Mouse (Mus musculus): Measurements from ENCODE around the gene Ddx11. TPM values are rescaled to one million over a fixed set of nuclear protein-coding genes. Genes with fewer than 3 reads are reported as not detected.

Gene Ddx11
- total and polyA plus RNA-seq, 3 experiments, result 26.9 to 32.7 TPM; not detected in 1

DNA sequence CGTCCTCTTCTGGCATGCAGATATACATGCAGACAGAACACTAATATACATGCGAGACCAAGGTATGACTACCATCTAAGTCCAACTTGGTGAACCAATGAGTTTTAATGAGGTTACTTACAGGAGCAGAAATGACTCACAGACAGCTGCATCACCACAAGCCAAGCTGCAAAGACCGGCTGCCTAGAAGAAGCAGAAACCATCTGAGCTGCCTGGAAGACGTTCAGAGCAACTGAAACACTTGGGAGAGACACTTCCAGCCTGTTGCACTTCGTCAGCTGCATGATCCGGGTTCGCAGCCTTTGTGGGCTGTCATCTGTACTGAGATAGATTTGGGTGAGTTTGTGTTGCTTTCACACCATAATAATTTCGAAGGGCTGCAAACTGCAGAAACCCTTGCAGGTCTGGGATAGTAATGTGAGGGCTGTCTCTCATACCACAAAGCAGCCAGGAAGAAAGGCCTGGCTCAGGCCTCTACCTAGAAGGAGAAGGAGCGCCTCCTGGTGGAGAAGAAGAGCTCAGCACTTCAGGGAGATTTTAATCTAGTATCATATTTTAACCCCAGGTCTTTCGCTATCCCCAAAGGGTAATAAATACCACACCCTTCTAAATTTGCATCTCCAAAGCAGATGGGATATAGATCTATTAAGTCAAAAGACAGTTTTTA, 16.6 kb upstream of the Ddx11 start (continued):
- TF ChIP-seq KAT2A (conservative IDR thresholded peaks at IDR 0.05; ENCODE audit: low read depth, low read length) (no peak), SMC3 (IDR thresholded peaks at IDR 0.05; ENCODE audit: low read depth, low read length) (peak; percentile 95), CHD2 (IDR thresholded peaks at IDR 0.05; ENCODE audit: low read length) (no peak), MAFK (IDR thresholded peaks at IDR 0.05; ENCODE audit: borderline replicate concordance, low read depth, low read length) (no peak)

DNA sequence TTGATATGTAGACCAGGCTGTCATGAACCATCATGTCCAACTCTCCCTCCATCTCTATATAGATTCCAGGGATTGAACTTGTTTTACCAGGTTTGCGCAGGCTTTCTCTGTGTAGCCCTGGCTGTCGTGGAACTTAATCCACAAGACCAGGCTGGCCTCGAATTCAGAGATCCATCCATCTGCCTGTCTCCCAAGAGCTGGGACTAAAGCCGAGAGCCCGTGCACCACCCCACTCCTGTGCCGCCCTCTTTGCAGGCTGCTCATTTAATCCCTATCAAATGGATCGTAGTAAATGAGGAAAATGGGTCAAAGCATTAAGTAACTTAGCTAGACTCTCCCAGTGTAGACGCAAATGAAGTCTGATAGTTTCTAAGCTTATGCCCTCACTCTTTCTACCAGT, 15.9 kb upstream of the Ddx11 start:
- Histone ChIP-seq H3K27me3 (ENCODE audit: control insufficient read depth in 1 of 2, insufficient read depth in 2 of 2, low read length in 2 of 2) (no peaks in the 10 kb centered on the region), H3K4me3 (ENCODE audit: control insufficient read depth in 1 of 2, insufficient read depth in 1 of 2, low read depth in 2 of 2, low read length in 2 of 2) (no peak overlapping the region), H3K36me3 (ENCODE audit: control insufficient read depth in 1 of 2, insufficient read depth in 2 of 2, low read length in 2 of 2) (peaks cover 0 to 8% of the 10 kb centered on the region in 2 experiments; a peak in 2 of 4 replicates), H3K27ac (ENCODE audit: control insufficient read depth, low read depth, low read length) (no peak overlapping the region), H3K9me3 (replicated peaks; ENCODE audit: insufficient read depth, low read length) (no peaks in the 10 kb centered on the region), H3K79me2 (ENCODE audit: control insufficient read depth, insufficient read depth, low read length, poor library complexity) (peaks cover 10% of the 10 kb centered on the region), H3K9ac (ENCODE audit: control insufficient read depth, low read depth, low read length, poor library complexity, severe bottlenecking) (no peak overlapping the region), H3K4me1 (ENCODE audit: control insufficient read depth in 1 of 2, insufficient read depth in 2 of 2, low read length in 2 of 2) (peaks cover 0 to 12% of the 10 kb centered on the region in 2 experiments; a peak in 3 of 4 replicates)
- DNase-seq (ENCODE audit: low read depth, low spot score), result no peak
- TF ChIP-seq KAT2A (conservative IDR thresholded peaks at IDR 0.05; ENCODE audit: low read depth, low read length), result no peak

DNA sequence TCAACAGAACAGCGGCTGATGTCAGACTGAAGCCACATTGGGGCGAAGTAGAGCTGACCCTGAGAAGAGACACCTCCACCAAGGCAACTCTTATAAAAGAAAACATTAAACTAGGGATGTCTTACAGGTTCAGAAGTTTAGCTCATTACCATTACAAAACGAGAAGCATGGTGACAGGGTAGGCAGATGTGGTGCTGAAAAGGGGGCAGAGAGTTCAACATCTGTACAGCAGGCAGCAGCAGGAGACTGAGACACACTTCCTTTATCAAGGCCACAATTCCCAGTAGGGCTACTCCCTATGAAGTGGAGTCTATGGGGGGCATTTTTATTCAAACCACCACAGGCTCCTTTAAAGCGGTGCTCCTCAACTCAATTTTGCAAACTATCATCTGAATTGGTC, 15.1 kb upstream of the Ddx11 start:
- H3K27me3 ChIP-seq (ENCODE audit: control insufficient read depth in 1 of 2, insufficient read depth in 2 of 2, low read length in 2 of 2), result no peaks in the 10 kb centered on the region
- no peak for DNase-seq (ENCODE audit: low read depth, low spot score)
- H3K36me3 ChIP-seq (ENCODE audit: control insufficient read depth in 1 of 2, insufficient read depth in 2 of 2, low read length in 2 of 2), result peaks cover 0 to 8% of the 10 kb centered on the region in 2 experiments; a peak in 3 of 4 replicates
- H3K4me1 ChIP-seq (ENCODE audit: control insufficient read depth in 1 of 2, insufficient read depth in 2 of 2, low read length in 2 of 2), result peaks cover 0 to 11% of the 10 kb centered on the region in 2 experiments; a peak in 3 of 4 replicates
- H3K9ac ChIP-seq (ENCODE audit: control insufficient read depth, low read depth, low read length, poor library complexity, severe bottlenecking), result no peak overlapping the region
- no peaks in the 10 kb centered on the region for H3K9me3 ChIP-seq (replicated peaks; ENCODE audit: insufficient read depth, low read length)
- peaks cover 12% of the 10 kb centered on the region for H3K79me2 ChIP-seq (ENCODE audit: control insufficient read depth, insufficient read depth, low read length, poor library complexity)
- no peak overlapping the region for H3K4me3 ChIP-seq (ENCODE audit: control insufficient read depth in 1 of 2, insufficient read depth in 1 of 2, low read depth in 2 of 2, low read length in 2 of 2)
- H3K27ac ChIP-seq (ENCODE audit: control insufficient read depth, low read depth, low read length), result no peak overlapping the region
- TF ChIP-seq KAT2A (conservative IDR thresholded peaks at IDR 0.05; ENCODE audit: low read depth, low read length), result no peak
- no peak for TF ChIP-seq MAZ (IDR thresholded peaks at IDR 0.05; ENCODE audit: low read depth, low read length)
- no peak for TF ChIP-seq POLR2AphosphoS2 (IDR thresholded peaks at IDR 0.05; ENCODE audit: low read length)
- no peak for TF ChIP-seq GATA1 (IDR thresholded peaks at IDR 0.05; ENCODE audit: low read depth, low read length)
- no peak for TF ChIP-seq CTCF (IDR thresholded peaks at IDR 0.05 in 2 of 3, conservative IDR thresholded peaks at IDR 0.05 in 1 of 3; ENCODE audit: control insufficient read depth in 1 of 3, insufficient read depth in 1 of 3, low read depth in 2 of 3, low read length in 3 of 3, poor library complexity in 1 of 3, severe bottlenecking in 1 of 3)
- no peak for TF ChIP-seq HCFC1 (IDR thresholded peaks at IDR 0.05; ENCODE audit: low read depth, low read length)
- TF ChIP-seq BHLHE40 (IDR thresholded peaks at IDR 0.05; ENCODE audit: borderline replicate concordance, low read depth, low read length), result no peak
- no peak for TF ChIP-seq ELF1 (IDR thresholded peaks at IDR 0.05; ENCODE audit: low read depth, low read length)

DNA sequence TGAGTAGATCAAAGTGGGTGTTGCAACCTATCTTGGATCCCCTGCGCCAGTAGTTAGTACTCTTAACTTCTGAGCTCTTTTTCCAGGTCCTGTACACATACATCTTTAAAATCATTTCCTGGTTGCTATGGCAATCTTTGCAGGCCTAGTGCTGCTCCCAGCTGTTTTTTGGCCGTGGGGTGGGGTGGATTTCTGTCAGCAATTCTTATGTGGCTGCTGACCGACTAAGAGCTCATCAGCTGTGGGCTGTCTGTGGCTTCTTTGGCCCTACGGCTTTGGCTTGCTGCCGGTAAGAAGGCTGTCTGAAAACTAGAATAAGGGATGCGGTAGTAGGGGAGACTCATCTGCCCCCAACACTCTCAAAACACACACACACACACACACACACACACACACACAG, 12.6 kb upstream of the Ddx11 start:
- Histone ChIP-seq H3K27me3 (ENCODE audit: control insufficient read depth in 1 of 2, insufficient read depth in 2 of 2, low read length in 2 of 2) (no peaks in the 10 kb centered on the region), H3K27ac (ENCODE audit: control insufficient read depth, low read depth, low read length) (peak overlapping the region; percentile 44; the same call in 1 of the 2 replicates), H3K79me2 (ENCODE audit: control insufficient read depth, insufficient read depth, low read length, poor library complexity) (peaks cover 12% of the 10 kb centered on the region), H3K36me3 (ENCODE audit: control insufficient read depth in 1 of 2, insufficient read depth in 2 of 2, low read length in 2 of 2) (peaks cover 0 to 8% of the 10 kb centered on the region in 2 experiments), H3K4me3 (ENCODE audit: control insufficient read depth in 1 of 2, insufficient read depth in 1 of 2, low read depth in 2 of 2, low read length in 2 of 2) (peak overlapping the region; percentile 78 to 90), H3K9ac (ENCODE audit: control insufficient read depth, low read depth, low read length, poor library complexity, severe bottlenecking) (peak overlapping the region; percentile 78), H3K4me1 (ENCODE audit: control insufficient read depth in 1 of 2, insufficient read depth in 2 of 2, low read length in 2 of 2) (peaks cover 0 to 11% of the 10 kb centered on the region in 2 experiments; a peak in 3 of 4 replicates), H3K9me3 (replicated peaks; ENCODE audit: insufficient read depth, low read length) (no peaks in the 10 kb centered on the region)
- TF ChIP-seq MYC (IDR thresholded peaks at IDR 0.05; ENCODE audit: low read depth, low read length) (no peak), ELF1 (IDR thresholded peaks at IDR 0.05; ENCODE audit: low read depth, low read length) (no peak), SIN3A (IDR thresholded peaks at IDR 0.05; ENCODE audit: low read length) (no peak), BHLHE40 (IDR thresholded peaks at IDR 0.05; ENCODE audit: borderline replicate concordance, low read depth, low read length) (no peak)
- DNase-seq (ENCODE audit: low read depth, low spot score), result peak; percentile 49
